Mouse (Mus musculus) intestine, embryonic 15.5 days (tissue): Measurements from ENCODE around the gene Nos3. TPM values are rescaled to one million over a fixed set of nuclear protein-coding genes. Genes with fewer than 3 reads are reported as not detected.

ENCODE experiments used
- ATAC-seq: fragments of 200-750 bp; cut with Nextera tagmentation; 2 replicates; pipeline ENCODE4 v1.8.0; 2017; ENCODE audit warnings: moderate TSS enrichment, moderate library complexity
- H3K27ac ChIP-seq: fragments of 300-500 bp; sonication (generic); 2 replicates; pipeline ENCODE4 v1.5.1; 2015; ENCODE audit warnings: mild to moderate bottlenecking, inconsistent platforms
- H3K27me3 ChIP-seq: fragments of 300-500 bp; sonication (generic); replicated peaks from 2 replicates; pipeline ENCODE4 v1.6.1; 2015; ENCODE audit warnings: inconsistent platforms
- H3K36me3 ChIP-seq: fragments of 300-500 bp; sonication (generic); 2 replicates; pipeline ENCODE4 v1.6.1; 2015; ENCODE audit warnings: inconsistent platforms
- H3K4me1 ChIP-seq: fragments of 300-500 bp; sonication (generic); replicated peaks from 2 replicates; pipeline ENCODE4 v1.6.1; 2015; ENCODE audit warnings: inconsistent platforms
- H3K4me2 ChIP-seq: fragments of 300-500 bp; sonication (generic); replicated peaks from 2 replicates; pipeline ENCODE4 v1.6.1; 2015; ENCODE audit warnings: mild to moderate bottlenecking, inconsistent platforms
- H3K4me3 ChIP-seq: fragments of 300-500 bp; sonication (generic); replicated peaks from 2 replicates; pipeline ENCODE4 v1.5.1; 2015; ENCODE audit warnings: inconsistent platforms
- H3K9ac ChIP-seq: fragments of 300-500 bp; sonication (generic); 2 replicates; pipeline ENCODE4 v1.6.1; 2015; ENCODE audit warnings: inconsistent platforms
- H3K9me3 ChIP-seq: fragments of 300-500 bp; sonication (generic); 2 replicates; pipeline ENCODE4 v1.6.1; 2016; ENCODE audit warnings: inconsistent platforms
- WGBS: fragments of 180-500 bp; shearing (Covaris S2); methylation state at CpG from one replicate; pipeline ENCODE4 v1.1.7; 2015; 5-methylcytosine and 5-hydroxymethylcytosine counted together
- polyA plus RNA-seq: library from polyadenylated mRNA; unstranded; fragments of >200 nt; fragmentation: Nextera tagmentation; extraction: Ambion mirVana; gene quantifications from 2 replicates; pipeline ENCODE4 v1.2.1, GENCODE M21; 2015

Nos3 gene
- polyA plus RNA-seq, 1 experiment from 2014 or later = 7.9 TPM

DNA sequence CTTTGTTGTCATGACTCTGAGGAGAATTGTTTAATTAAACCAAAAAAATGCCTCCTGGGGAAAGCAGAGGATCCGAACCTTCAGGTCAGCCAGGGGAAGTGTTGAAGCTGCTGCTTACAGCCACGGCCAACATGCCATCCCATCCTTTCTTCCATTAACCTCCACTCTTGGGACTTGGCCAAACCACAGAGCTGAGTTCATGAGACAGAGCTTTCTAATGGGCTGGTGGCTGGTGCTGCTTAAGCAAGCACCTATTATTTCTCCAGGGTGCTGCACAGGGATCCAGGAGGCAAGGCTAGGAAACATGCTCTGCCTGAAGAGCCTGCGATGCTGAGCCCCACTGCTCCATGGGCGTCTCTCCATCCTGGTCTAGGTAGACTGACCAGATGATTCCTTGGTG is 32.2 kb upstream of the Nos3 start:
- no peak overlapping the region for H3K4me3 ChIP-seq
- H3K4me1 ChIP-seq = peaks cover 47% of the 10 kb centered on the region
- H3K36me3 ChIP-seq = no peaks in the 10 kb centered on the region
- 86% methylated on average over 4 of the region's 4 CpGs for WGBS
- no peak for ATAC-seq
- H3K27ac ChIP-seq = no peak overlapping the region
- no peaks in the 10 kb centered on the region for H3K27me3 ChIP-seq
- no peak overlapping the region for H3K4me2 ChIP-seq
- H3K9me3 ChIP-seq = no peaks in the 10 kb centered on the region
- H3K9ac ChIP-seq = no peak overlapping the region

DNA sequence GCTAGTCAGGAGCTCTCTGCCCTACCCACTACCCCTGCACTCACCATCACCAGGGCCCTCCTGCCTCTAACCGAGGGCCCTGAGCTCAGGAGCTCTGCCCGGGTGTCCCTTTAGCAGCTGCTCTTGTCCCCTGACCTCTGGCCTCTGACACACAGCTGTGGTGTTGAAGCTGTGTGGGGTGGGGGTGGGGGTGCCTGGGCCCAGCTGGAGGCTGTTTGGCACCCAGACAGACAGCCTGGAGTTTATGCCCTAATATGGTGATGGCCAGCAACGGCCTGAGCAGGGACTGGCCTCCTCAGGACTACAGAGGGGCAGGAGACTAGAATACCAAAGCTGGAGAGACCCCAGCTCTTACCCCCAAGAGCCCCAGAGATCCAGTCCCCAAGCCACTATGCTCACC is 29.9 kb upstream of the Nos3 start:
- no peak for ATAC-seq
- H3K36me3 ChIP-seq = no peaks in the 10 kb centered on the region
- H3K4me1 ChIP-seq = peaks cover 38% of the 10 kb centered on the region
- no peaks in the 10 kb centered on the region for H3K9me3 ChIP-seq
- no peak overlapping the region for H3K27ac ChIP-seq
- no peak overlapping the region for H3K4me3 ChIP-seq
- no peaks in the 10 kb centered on the region for H3K27me3 ChIP-seq
- H3K9ac ChIP-seq = no peak overlapping the region
- 15% methylated on average over 3 of the region's 3 CpGs for WGBS
- no peak overlapping the region for H3K4me2 ChIP-seq

DNA sequence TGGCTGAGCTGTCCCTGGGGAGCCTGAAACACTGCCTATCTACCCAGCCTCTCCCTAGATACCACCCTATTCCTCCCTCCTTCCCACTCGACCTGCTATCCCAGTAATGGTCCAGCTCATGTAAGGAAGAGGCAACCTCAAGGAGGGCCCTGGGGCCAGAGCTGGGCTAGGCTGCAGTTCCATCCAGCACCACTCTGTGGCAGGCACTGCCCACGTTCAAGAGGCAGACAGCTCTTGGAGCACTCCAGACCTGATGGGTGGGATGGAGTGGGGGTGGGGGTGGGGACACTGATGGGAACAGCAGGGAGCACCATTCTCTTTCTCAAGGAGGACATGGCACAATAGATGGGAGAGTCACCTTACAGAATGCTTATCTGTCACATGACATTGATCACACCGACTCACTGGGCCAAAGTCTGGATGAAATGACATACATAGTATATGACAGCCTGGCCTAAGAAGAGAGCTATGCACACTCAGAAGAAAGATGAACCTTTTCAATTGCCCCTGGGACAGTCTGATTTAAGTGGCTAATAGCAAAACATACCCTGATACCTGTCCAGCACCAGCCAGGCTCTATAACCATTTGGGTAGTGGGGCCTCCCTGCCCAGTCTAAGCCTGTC is 28.6 kb upstream of the Nos3 start:
- no peaks in the 10 kb centered on the region for H3K27me3 ChIP-seq
- WGBS = 18% methylated on average over 3 of the region's 3 CpGs
- no peak overlapping the region for H3K9ac ChIP-seq
- H3K4me2 ChIP-seq = no peak overlapping the region
- H3K27ac ChIP-seq = no peak overlapping the region
- H3K4me1 ChIP-seq = peaks cover 33% of the 10 kb centered on the region
- peak; percentile 84 for ATAC-seq
- H3K9me3 ChIP-seq = no peaks in the 10 kb centered on the region
- no peaks in the 10 kb centered on the region for H3K36me3 ChIP-seq
- H3K4me3 ChIP-seq = no peak overlapping the region

DNA sequence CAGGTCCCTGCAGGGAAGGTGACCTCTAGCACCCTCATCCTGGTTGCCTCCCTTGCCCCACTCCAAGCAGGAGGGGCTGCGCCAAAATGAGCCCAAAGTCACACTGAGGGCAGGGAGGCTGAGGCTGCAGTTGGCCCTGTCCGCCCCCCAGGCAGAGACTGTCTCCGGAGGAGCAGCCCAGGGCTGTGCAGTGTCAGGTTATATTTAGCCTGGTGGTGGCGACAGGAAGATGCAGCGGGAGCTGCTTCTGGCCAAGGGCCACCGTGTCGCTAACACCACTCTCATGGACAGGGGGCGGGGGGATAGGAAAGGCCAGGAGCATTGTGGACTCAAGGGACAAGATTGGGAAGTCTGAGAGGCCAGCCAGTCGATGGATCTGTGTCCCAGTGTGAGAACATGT is 27.2 kb upstream of the Nos3 start:
- no peak overlapping the region for H3K4me3 ChIP-seq
- no peak overlapping the region for H3K9ac ChIP-seq
- no peaks in the 10 kb centered on the region for H3K9me3 ChIP-seq
- H3K4me1 ChIP-seq = peaks cover 33% of the 10 kb centered on the region
- no peaks in the 10 kb centered on the region for H3K27me3 ChIP-seq
- 34% methylated on average over 9 of the region's 9 CpGs for WGBS
- ATAC-seq = peak; percentile 25; the same call in 1 of the 2 replicates
- no peak overlapping the region for H3K4me2 ChIP-seq
- H3K27ac ChIP-seq = no peak overlapping the region
- no peaks in the 10 kb centered on the region for H3K36me3 ChIP-seq

DNA sequence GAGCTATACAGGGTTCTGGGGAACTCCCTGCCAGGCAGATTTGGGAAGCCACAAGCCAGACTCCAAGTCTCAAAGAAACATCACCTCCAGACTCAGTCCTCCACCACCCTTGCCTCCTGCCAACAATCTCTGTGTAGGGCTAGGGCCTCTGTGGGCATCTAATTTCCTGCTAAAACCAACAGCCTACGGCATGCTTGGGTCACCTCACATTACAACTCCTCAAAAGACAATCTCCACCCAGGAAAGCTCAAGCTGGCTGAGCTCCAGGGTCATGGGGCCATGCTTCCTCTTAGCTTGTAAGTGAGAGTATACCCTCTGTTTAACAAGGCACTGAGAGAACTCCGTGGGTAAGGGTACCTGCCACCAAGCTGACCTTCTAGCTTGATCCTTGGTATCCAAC is 26.8 kb upstream of the Nos3 start:
- H3K4me1 ChIP-seq = peaks cover 35% of the 10 kb centered on the region

DNA sequence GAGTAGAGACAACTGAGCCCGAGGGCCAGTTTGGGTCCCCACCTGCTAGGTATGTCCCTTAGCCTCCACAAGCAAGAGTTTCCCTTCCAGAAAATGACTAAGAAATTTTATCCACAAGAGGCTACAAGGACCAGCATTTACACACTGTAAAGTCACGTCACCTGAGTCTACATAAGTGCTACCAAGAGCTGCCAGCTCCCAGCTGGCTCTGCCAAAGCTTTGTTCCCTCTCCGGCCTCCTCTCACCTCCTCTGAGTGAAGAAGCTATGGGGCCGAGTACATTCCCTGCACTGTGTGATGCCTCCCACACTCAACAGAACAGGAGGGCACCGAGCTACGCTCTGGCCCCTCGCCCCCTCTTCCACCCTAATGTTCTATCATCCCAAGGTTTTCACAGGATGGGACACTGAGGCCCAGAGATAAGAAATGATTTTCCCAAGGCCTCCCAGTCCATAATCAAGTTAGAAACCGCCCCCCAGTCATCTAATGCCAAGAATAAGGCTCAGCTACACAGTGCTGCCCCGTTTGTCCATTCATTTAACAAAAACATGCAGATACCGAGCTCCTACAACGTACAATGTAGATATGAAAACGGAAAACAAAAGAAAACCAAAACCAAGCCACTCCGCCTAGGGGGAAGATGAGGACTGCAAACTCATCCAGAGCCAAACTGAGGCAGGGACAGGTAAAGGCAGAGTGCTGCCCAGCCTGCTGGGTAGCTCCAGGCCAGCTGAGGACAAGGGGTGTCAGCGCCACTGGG is 22.2 kb upstream of the Nos3 start:
- Histone ChIP-seq H3K36me3 (no peaks in the 10 kb centered on the region), H3K27ac (peak overlapping the region; percentile 63; the same call in 1 of the 2 replicates)
- 63% methylated on average over 14 of the region's 14 CpGs for WGBS

More for the DNA sequence above, 26.8 kb upstream of the Nos3 start:
- Histone ChIP-seq H3K4me2 (no peak overlapping the region), H3K27ac (no peak overlapping the region), H3K9ac (no peak overlapping the region), H3K4me3 (no peak overlapping the region), H3K27me3 (no peaks in the 10 kb centered on the region), H3K36me3 (no peaks in the 10 kb centered on the region), H3K9me3 (no peaks in the 10 kb centered on the region)
- ATAC-seq = no peak
- WGBS = 56% methylated on average over 2 of the region's 2 CpGs

DNA sequence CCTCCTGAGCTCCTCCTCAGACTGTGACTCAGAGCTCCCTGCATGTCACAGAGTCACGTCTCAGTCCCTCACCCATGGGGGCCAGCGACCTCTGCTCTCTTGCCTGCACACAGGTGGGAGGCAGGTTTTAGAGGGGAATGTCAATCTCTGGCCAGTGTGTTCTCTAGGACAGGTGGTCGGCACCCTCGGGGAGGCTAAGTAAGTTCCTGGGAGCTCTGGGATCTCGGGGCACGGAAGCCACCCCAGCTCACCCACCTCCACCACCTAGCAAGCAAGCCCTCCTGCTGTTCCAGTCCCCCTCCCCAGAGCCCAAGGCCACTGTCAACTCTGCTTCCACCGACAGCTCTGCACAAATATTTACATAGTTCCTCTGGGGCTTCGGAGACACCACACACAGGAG is 21.6 kb upstream of the Nos3 start:
- no peaks in the 10 kb centered on the region for H3K36me3 ChIP-seq
- H3K9ac ChIP-seq = no peak overlapping the region
- peak overlapping the region; percentile 15; the same call in 1 of the 2 replicates for H3K4me2 ChIP-seq
- no peak overlapping the region for H3K4me3 ChIP-seq
- H3K27ac ChIP-seq = peak overlapping the region; percentile 63; the same call in 1 of the 2 replicates
- H3K27me3 ChIP-seq = no peaks in the 10 kb centered on the region
- ATAC-seq = 0 out of 2 replicates have a peak, but pooled peaks have one; percentile 23
- 22% methylated on average over 8 of the region's 8 CpGs for WGBS
- peaks cover 35% of the 10 kb centered on the region for H3K4me1 ChIP-seq
- no peaks in the 10 kb centered on the region for H3K9me3 ChIP-seq

More for the DNA sequence above, 22.2 kb upstream of the Nos3 start:
- Histone ChIP-seq H3K4me1 (peaks cover 32% of the 10 kb centered on the region), H3K4me2 (peak overlapping the region; percentile 15; the same call in 1 of the 2 replicates), H3K4me3 (no peak overlapping the region), H3K27me3 (no peaks in the 10 kb centered on the region), H3K9ac (no peak overlapping the region), H3K9me3 (no peaks in the 10 kb centered on the region)
- no peak for ATAC-seq

DNA sequence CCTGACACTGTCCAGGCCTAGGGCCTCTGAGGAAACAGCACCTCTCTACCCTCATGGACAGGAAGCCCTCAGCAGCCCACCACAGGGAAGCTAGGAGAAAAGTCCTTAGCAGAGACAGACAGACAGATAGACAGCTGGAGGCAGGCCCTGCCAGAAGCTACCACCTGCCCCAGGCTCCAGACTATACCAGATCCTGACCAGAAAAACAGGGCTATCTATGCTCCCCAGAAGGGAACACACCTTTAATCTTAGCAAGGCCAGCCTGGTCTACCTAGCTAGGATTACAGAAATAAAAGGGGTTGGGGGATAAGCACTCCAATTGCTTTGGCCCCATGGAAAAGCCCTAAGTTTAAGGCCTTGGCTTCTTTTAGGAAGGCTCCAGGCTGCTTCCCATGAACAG is 21.2 kb upstream of the Nos3 start:
- Histone ChIP-seq H3K4me2 (no peak overlapping the region), H3K27ac (peak overlapping the region; percentile 63; the same call in 1 of the 2 replicates)
- ATAC-seq = no peak

DNA sequence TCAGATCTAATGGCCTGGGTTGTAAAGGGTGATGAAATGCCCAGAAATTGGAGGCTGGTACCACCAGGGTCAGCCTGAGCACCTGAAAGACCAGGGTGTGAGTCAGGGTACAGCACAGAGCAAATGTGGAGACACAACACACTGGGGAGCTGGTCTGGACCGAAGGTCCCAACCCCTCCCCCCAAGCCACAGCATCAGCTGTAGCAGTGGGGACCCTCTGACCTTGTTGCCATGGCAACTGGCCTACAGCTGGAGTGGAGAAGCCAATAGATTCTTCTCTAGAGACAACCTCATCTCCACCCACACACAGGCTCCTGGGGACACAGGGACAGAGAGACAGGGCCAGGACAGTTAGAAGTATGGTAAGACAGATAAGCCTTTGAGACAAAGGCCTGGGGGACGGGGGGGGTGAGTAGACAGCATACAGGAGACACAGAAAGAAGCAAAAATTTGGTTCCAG is 20.6 kb upstream of the Nos3 start:
- Histone ChIP-seq H3K27ac (peak overlapping the region; percentile 85), H3K9ac (0 out of 2 replicates have a peak overlapping the region, but pooled peaks have one; percentile 1), H3K4me1 (peaks cover 44% of the 10 kb centered on the region), H3K36me3 (no peaks in the 10 kb centered on the region), H3K4me3 (no peak overlapping the region), H3K9me3 (no peaks in the 10 kb centered on the region), H3K27me3 (no peaks in the 10 kb centered on the region), H3K4me2 (peak overlapping the region; percentile 47)
- ATAC-seq = no peak
- WGBS = 21% methylated on average over 2 of the region's 2 CpGs

More for the DNA sequence above, 21.2 kb upstream of the Nos3 start:
- Histone ChIP-seq H3K9ac (no peak overlapping the region), H3K27me3 (no peaks in the 10 kb centered on the region), H3K4me1 (peaks cover 38% of the 10 kb centered on the region), H3K9me3 (no peaks in the 10 kb centered on the region), H3K36me3 (no peaks in the 10 kb centered on the region), H3K4me3 (no peak overlapping the region)

DNA sequence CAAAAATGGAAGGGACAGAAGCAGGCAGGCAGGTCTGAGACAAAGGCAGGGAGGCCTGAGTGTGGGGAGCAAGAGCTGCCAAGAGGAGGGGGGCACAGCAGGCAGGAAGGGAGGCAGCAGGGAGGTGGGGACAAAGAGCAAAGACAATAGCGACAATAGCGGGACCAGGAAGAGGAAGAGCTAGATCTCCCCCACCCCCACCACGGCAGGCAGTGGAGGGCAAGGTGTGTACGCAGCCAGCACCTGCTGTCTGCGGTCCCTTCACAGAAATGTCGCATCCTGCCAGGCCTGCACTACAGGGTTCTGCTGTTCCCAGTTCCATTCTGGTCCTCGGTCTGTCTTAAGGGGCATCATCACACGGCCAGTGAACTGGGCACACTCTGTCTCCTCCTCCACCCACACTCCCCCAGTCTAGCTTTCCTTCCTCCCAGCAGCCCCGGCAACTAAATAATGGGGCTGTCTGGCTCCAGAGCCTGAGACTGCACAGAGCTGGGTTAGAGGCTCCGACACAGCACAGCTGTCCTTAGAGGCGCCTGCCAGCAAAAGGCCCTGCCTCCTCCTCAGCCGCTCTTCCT is 20.0 kb upstream of the Nos3 start:
- peak; percentile 71 for ATAC-seq
- Histone ChIP-seq H3K4me1 (peaks cover 50% of the 10 kb centered on the region), H3K36me3 (no peaks in the 10 kb centered on the region), H3K4me3 (no peak overlapping the region), H3K27me3 (no peaks in the 10 kb centered on the region), H3K4me2 (peak overlapping the region; percentile 47), H3K27ac (peak overlapping the region; percentile 85), H3K9ac (0 out of 2 replicates have a peak overlapping the region, but pooled peaks have one; percentile 1), H3K9me3 (no peaks in the 10 kb centered on the region)
- 14% methylated on average over 12 of the region's 12 CpGs for WGBS

DNA sequence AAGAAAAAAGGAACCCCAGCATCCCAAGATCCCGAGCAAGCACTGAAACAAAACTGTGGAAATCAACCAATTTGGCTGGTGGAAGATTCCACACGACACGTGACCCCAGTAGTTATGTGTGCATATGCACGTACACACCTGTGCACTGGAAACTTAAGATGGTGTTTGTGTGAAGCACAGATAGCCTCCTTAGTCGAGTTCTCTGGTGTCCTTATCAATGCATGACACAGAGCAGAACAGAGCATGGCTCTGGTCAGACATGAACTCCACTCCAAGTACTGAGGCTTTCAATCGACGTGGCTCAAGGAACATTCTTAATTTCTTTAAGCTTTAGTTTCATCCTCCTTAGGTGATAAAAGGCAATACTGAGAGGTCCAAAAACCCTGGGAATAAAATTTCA is 18.3 kb upstream of the Nos3 start:
- H3K4me3 ChIP-seq = no peak overlapping the region
- 81% methylated on average over 7 of the region's 7 CpGs for WGBS
- no peak overlapping the region for H3K9ac ChIP-seq
- H3K27me3 ChIP-seq = no peaks in the 10 kb centered on the region
- ATAC-seq = no peak
- no peaks in the 10 kb centered on the region for H3K36me3 ChIP-seq
- peaks cover 62% of the 10 kb centered on the region for H3K4me1 ChIP-seq
- H3K27ac ChIP-seq = no peak overlapping the region
- H3K4me2 ChIP-seq = no peak overlapping the region
- no peaks in the 10 kb centered on the region for H3K9me3 ChIP-seq

DNA sequence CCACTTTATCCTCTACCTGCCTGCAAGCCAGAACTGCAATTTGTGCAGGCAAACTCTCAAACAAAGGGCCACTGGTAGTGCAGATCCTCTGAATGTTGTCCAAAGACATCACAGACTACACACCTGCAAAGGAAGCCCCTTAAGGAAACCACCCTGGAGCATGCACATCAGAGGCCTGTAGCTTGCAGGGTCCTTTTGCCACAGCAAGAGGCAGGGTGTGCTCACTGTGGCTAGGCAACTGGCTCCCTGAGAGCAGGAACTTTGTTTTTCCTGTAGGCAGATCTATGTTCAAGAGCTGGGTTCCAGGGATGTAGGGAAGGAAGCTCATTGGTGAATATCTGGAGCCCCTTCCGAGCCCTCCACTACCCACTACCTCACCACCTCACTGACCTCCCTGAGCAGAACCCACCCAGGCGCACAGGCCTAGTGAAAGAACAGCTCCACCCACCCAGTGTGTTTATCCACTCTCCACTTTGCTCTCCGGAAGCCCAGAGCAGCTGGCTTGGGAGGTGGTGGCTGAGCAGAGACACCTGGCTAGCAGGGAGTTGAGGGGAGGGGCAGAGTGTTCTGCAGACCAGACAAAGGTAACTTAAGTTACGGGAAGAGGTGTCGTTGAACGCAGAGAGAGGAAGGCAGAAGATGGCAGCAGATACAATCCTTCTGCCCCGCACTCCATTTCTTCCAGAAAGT is 17.3 kb upstream of the Nos3 start:
- Histone ChIP-seq H3K4me1 (peaks cover 68% of the 10 kb centered on the region), H3K36me3 (no peaks in the 10 kb centered on the region), H3K9me3 (no peaks in the 10 kb centered on the region), H3K4me3 (peak overlapping the region; percentile 42; the same call in 1 of the 2 replicates), H3K9ac (no peak overlapping the region), H3K27ac (peak overlapping the region; percentile 62; the same call in 1 of the 2 replicates), H3K4me2 (peak overlapping the region; percentile 97), H3K27me3 (no peaks in the 10 kb centered on the region)
- no peak for ATAC-seq
- 33% methylated on average over 7 of the region's 7 CpGs for WGBS
